Mouse (Mus musculus) intestine, embryonic 15.5 days (tissue): ENCODE data around the gene Lrrc63. TPM values are rescaled to one million over a fixed set of nuclear protein-coding genes. Genes with fewer than 3 reads are reported as not detected.

Experiments used
- ATAC-seq: fragments of 200-750 bp; cut with Nextera tagmentation; 2 replicates; pipeline ENCODE4 v1.8.0; 2017; ENCODE audit warnings: moderate TSS enrichment, moderate library complexity
- H3K27ac ChIP-seq: fragments of 300-500 bp; sonication (generic); 2 replicates; pipeline ENCODE4 v1.5.1; 2015; ENCODE audit warnings: mild to moderate bottlenecking, inconsistent platforms
- H3K27me3 ChIP-seq: fragments of 300-500 bp; sonication (generic); replicated peaks from 2 replicates; pipeline ENCODE4 v1.6.1; 2015; ENCODE audit warnings: inconsistent platforms
- H3K36me3 ChIP-seq: fragments of 300-500 bp; sonication (generic); 2 replicates; pipeline ENCODE4 v1.6.1; 2015; ENCODE audit warnings: inconsistent platforms
- H3K4me1 ChIP-seq: fragments of 300-500 bp; sonication (generic); replicated peaks from 2 replicates; pipeline ENCODE4 v1.6.1; 2015; ENCODE audit warnings: inconsistent platforms
- H3K4me2 ChIP-seq: fragments of 300-500 bp; sonication (generic); replicated peaks from 2 replicates; pipeline ENCODE4 v1.6.1; 2015; ENCODE audit warnings: mild to moderate bottlenecking, inconsistent platforms
- H3K4me3 ChIP-seq: fragments of 300-500 bp; sonication (generic); replicated peaks from 2 replicates; pipeline ENCODE4 v1.5.1; 2015; ENCODE audit warnings: inconsistent platforms
- H3K9ac ChIP-seq: fragments of 300-500 bp; sonication (generic); 2 replicates; pipeline ENCODE4 v1.6.1; 2015; ENCODE audit warnings: inconsistent platforms
- H3K9me3 ChIP-seq: fragments of 300-500 bp; sonication (generic); 2 replicates; pipeline ENCODE4 v1.6.1; 2016; ENCODE audit warnings: inconsistent platforms
- WGBS: fragments of 180-500 bp; shearing (Covaris S2); methylation state at CpG from one replicate; pipeline ENCODE4 v1.1.7; 2015; 5-methylcytosine and 5-hydroxymethylcytosine counted together
- polyA plus RNA-seq: library from polyadenylated mRNA; unstranded; fragments of >200 nt; fragmentation: Nextera tagmentation; extraction: Ambion mirVana; gene quantifications from 2 replicates; pipeline ENCODE4 v1.2.1, GENCODE M21; 2015

The Lrrc63 gene
- polyA plus RNA-seq, 1 experiment from 2014 or later: 0.05 TPM

DNA sequence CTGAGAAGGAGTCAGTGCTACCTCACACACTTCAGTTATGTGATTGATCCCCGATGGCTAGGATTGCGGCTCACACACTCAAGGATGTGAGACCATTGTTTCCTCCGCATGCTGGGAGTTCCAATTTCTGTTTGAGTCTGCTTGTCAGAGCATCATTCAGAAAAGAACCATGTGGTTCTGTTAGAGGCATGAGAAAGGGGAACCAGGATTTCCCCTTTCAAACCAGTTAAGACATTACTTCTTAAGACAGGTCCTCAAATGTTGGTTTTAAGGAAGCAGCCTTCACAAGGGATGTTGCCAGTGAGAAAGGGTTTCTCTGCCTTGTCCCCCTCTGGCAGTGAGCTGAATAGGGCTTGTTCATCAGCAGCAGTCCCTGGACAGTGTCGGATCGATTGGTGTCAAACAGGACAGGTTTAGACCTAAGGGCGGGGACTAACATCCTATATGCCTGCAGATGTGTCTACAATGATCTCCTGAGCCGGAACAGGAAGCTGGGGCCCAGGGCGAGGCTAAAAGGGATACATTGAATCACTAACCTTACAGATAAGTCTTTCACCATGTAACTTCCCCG, 73.7 kb downstream of the Lrrc63 start:
- Histone ChIP-seq H3K9me3 (no peaks in the 10 kb centered on the region), H3K27me3 (no peaks in the 10 kb centered on the region), H3K27ac (no peak overlapping the region), H3K4me3 (no peak overlapping the region), H3K36me3 (no peaks in the 10 kb centered on the region), H3K4me2 (no peak overlapping the region), H3K4me1 (peaks cover 7% of the 10 kb centered on the region; the same call in 1 of the 2 replicates), H3K9ac (no peak overlapping the region)
- WGBS: 75% methylated on average over 9 of the region's 9 CpGs
- no peak for ATAC-seq

DNA sequence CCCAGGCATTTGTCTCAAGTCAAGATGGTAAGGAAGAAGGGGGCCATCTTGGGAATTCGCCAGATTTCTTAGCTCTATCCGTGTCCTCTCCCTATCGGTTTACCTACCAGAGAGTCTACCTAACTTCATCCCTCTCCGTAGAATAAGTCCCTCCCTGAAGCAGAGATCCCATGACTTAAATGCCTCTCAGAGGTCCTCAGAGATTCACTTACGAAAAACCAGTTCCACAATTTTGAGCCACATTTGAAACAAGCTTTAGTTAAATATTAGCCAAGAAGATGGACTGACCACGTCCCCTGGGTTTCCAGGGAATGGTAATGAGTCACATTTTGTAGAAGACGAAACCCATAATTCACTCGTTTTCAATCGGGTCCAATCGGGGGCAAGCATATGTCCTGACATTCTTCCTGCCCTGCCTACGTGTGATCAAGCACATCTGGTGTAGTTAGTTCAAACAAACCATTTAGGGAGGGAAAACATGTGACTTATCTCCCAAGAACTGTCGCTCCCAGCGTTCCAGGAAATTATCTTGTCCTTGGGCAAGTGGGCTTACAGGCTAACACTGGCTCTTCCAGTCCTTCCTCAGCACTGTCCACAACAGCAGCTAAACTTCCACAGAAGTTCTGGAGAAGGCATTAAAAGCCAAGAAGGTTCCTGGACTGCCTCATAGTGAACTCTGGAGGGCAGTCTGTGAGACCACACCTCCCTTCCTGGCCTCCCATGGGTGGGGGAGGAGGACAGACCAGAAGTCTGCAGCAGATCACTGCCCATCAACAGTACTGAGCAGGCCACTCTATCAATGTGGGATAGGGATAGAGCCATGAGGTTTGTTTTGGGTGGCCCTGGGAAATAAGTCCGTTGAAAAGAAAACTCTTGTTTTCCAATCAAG, 76.0 kb downstream of the Lrrc63 start:
- H3K27ac ChIP-seq: peak overlapping the region; percentile 59
- no peak overlapping the region for H3K9ac ChIP-seq
- H3K4me2 ChIP-seq: peak overlapping the region; percentile 15; the same call in 1 of the 2 replicates
- no peaks in the 10 kb centered on the region for H3K9me3 ChIP-seq
- H3K4me3 ChIP-seq: no peak overlapping the region
- 35% methylated on average over 14 of the region's 14 CpGs for WGBS
- no peaks in the 10 kb centered on the region for H3K36me3 ChIP-seq
- ATAC-seq: peak; percentile 90
- peaks cover 7% of the 10 kb centered on the region; the same call in 1 of the 2 replicates for H3K4me1 ChIP-seq
- no peaks in the 10 kb centered on the region for H3K27me3 ChIP-seq

DNA sequence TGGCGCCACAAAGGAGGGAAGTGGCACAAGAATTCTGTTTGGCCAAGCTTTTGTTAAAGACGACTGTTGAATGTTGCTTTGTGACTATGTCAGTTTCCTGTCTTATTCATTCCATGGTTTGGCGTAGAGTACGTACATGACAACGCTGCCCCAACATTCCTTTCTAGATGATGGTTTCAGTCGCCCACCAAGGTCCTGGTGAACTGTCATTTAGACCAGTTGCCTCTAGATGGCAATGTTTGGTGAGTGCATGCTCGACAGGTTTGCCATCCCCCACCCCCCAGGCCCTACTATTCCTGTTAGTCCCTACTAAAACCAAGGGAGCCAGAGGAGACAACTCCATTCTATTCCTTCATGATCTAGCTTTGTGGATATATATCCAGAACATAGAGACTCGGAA, 78.2 kb downstream of the Lrrc63 start:
- ATAC-seq: no peak

DNA sequence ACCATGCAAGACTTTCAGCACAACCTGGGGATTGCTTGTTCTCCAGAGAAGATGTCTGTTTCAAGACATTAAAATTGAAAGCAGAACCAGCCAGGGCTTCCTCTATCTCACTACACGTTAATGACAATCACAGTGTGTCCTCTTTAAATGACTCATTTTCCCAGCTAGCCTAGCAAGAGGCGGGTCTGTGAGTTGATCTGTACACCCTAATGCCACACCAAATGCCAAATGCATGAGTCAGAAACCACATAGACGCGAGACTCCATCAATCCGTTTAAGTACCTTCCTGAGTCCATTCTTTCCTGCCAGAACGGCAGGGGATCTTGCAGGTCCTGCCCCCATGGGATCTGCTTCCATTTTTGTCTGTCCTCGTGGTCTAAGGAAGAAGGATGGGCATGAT, 85.5 kb downstream of the Lrrc63 start:
- no peaks in the 10 kb centered on the region for H3K9me3 ChIP-seq
- no peak for ATAC-seq
- WGBS: 61% methylated on average over 7 of the region's 7 CpGs

More for the DNA sequence above, 78.2 kb downstream of the Lrrc63 start:
- H3K9ac ChIP-seq: no peak overlapping the region
- H3K4me3 ChIP-seq: no peak overlapping the region
- no peaks in the 10 kb centered on the region for H3K36me3 ChIP-seq
- no peaks in the 10 kb centered on the region for H3K9me3 ChIP-seq
- no peak overlapping the region for H3K27ac ChIP-seq
- WGBS: 68% methylated on average over 8 of the region's 8 CpGs
- H3K4me1 ChIP-seq: peaks cover 7% of the 10 kb centered on the region; the same call in 1 of the 2 replicates
- H3K4me2 ChIP-seq: no peak overlapping the region
- H3K27me3 ChIP-seq: no peaks in the 10 kb centered on the region

DNA sequence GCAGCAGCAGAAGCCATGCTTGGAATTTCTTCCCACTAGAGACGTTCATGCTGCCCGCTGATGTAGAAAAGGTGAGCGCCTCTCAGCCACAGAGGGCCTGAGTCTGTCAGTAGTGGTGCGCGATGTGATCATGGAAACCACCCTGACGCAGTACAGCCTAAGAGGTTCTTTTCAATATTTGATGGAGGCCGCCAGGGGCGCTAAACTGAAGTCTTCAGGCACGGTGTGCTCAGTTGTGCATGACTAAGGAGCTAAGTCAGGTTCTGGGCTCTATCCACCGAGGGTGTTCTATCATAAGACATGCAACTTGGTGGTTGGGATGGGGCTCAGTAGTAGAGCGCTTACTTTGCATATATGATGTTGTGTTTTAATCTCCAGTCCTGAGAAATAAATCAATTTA, 95.2 kb downstream of the Lrrc63 start:
- Histone ChIP-seq H3K27me3 (no peaks in the 10 kb centered on the region), H3K27ac (no peak overlapping the region), H3K9me3 (no peaks in the 10 kb centered on the region), H3K4me3 (no peak overlapping the region), H3K4me1 (no peaks in the 10 kb centered on the region), H3K4me2 (no peak overlapping the region), H3K9ac (no peak overlapping the region), H3K36me3 (no peaks in the 10 kb centered on the region)
- ATAC-seq: no peak
- 63% methylated on average over 11 of the region's 11 CpGs for WGBS

More for the DNA sequence above, 85.5 kb downstream of the Lrrc63 start:
- H3K27ac ChIP-seq: no peak overlapping the region
- no peaks in the 10 kb centered on the region for H3K4me1 ChIP-seq
- no peak overlapping the region for H3K4me2 ChIP-seq
- no peak overlapping the region for H3K9ac ChIP-seq
- no peaks in the 10 kb centered on the region for H3K27me3 ChIP-seq
- no peaks in the 10 kb centered on the region for H3K36me3 ChIP-seq
- H3K4me3 ChIP-seq: no peak overlapping the region

Other genes with a start within 250 kb of the Lrrc63 start
- 11.8 and 12.5 TPM in 2 replicates for gene Lrch1, start 183.0 kb downstream of the Lrrc63 start, polyA plus RNA-seq
- 0.43 and 0.55 TPM in 2 replicates for gene Rubcnl, start 114.9 kb downstream of the Lrrc63 start, polyA plus RNA-seq
- gene Lcp1, start 220 bp upstream of the Lrrc63 start, polyA plus RNA-seq: 81.6 and 81.9 TPM in 2 replicates
- gene Cpb2, start 111.4 kb upstream of the Lrrc63 start, polyA plus RNA-seq: 4.0 and 4.7 TPM in 2 replicates
- gene Zc3h13, start 153.5 kb upstream of the Lrrc63 start, polyA plus RNA-seq: 26.8 and 27.3 TPM in 2 replicates